Mouse (Mus musculus): Measurements from ENCODE around the gene Fam71b. TPM values are rescaled to one million over a fixed set of nuclear protein-coding genes. Genes with fewer than 3 reads are reported as not detected.

Gene Fam71b
- polyA plus RNA-seq, 1 experiment = not detected

DNA sequence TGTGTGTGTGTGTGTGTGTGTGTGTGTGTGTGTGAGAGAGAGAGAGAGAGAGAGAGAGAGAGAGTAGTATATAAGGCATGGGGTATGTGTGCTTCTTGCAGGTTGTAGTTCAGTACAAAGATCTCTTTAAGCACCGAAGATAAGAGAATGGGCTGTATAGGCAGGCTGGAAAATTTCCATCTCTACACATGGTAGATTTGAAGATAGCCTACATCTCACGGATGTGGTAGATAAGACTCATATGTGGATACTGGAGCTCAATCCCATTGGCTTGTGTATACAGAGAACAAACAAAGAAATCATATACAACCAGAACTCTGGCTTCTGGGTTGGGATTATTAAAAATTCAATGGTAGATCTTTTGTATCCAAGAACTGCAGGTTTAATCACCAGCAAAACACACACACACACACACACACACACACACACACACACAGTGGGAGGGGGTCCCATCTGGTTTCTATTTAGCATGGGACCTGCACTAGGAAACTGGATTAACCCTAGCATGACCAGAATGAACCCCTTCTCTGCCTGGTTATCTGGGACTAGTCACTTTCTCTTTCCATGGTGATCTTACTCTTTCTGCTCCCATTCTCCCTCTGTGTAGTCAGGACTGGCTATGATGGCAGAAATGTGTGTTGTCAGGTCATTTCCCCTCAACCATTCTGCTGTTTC is 35.2 kb upstream of the Fam71b start:
- TF ChIP-seq POLR2A (IDR thresholded peaks at IDR 0.05; ENCODE audit: insufficient read depth, low read length) (no peak), EP300 (IDR thresholded peaks at IDR 0.05; ENCODE audit: insufficient read depth, low read depth, low read length) (no peak), CTCF (IDR thresholded peaks at IDR 0.05; ENCODE audit: low read depth, low read length) (no peak)
- Histone ChIP-seq H3K9ac (ENCODE audit: low read depth, poor library complexity, severe bottlenecking) (no peak overlapping the region), H3K4me1 (ENCODE audit: control insufficient read depth, insufficient read depth, low read length) (no peaks in the 10 kb centered on the region), H3K4me3 (ENCODE audit: low read depth, low read length) (no peak overlapping the region), H3K27me3 (ENCODE audit: control insufficient read depth, insufficient read depth, low read length, poor library complexity, severe bottlenecking) (no peaks in the 10 kb centered on the region), H3K9me3 (replicated peaks; ENCODE audit: control insufficient read depth, insufficient read depth, low read length, poor library complexity, severe bottlenecking) (no peaks in the 10 kb centered on the region), H3K36me3 (ENCODE audit: control insufficient read depth, insufficient read depth, low read length, poor library complexity, severe bottlenecking) (no peaks in the 10 kb centered on the region), H3K27ac (ENCODE audit: insufficient read depth, low read length) (no peak overlapping the region)

DNA sequence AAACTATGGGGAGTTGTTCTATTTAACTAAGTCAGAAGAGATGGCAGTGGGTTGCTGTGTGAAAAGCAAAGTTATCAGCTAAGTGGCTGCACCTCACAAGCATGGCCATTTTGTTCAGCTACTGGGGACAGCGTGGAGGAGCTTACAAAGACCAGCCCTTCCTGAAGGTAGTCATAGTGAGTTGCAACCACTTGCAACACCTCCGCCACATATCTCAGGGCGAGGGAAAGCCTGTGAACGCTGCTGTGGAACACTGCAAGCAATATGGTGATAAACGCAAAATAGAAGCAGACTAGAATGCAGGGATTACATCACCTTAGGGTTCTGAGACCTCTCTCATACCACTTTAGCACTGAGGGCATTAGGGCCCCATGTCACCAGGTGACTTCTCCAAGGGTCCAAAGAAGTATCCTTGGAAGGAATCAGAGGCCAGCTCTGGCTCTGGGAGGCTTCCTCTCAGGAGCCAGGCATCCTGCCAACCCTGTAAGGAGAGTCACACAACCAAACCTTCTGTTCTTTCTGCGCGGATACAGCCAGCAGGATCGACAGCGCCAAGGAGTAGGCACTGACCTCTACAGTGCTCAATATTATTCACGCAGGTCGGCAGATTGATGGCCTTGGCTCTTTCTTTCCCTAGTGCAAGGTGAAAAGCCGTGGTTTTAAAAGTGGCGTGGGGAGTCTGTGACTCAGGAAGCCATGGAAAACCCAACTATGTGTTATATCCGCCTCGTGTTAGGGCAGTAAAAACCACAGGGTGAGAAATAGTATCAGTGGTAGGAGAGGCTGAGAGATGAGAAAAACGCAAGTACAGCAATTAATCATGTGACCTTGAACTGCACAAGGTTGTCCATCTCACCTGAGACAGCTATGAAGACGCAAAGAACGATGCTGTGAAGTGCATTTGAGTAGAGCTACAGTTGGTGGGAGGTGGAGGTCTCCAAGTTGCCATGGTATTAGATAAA is 34.0 kb upstream of the Fam71b start:
- Histone ChIP-seq H3K36me3 (ENCODE audit: control insufficient read depth, insufficient read depth, low read length, poor library complexity, severe bottlenecking) (no peaks in the 10 kb centered on the region), H3K4me1 (ENCODE audit: control insufficient read depth, insufficient read depth, low read length) (no peaks in the 10 kb centered on the region), H3K27ac (ENCODE audit: insufficient read depth, low read length) (no peak overlapping the region), H3K4me3 (ENCODE audit: low read depth, low read length) (no peak overlapping the region), H3K9me3 (replicated peaks; ENCODE audit: control insufficient read depth, insufficient read depth, low read length, poor library complexity, severe bottlenecking) (no peaks in the 10 kb centered on the region), H3K9ac (ENCODE audit: low read depth, poor library complexity, severe bottlenecking) (no peak overlapping the region), H3K27me3 (ENCODE audit: control insufficient read depth, insufficient read depth, low read length, poor library complexity, severe bottlenecking) (no peaks in the 10 kb centered on the region)
- TF ChIP-seq POLR2A (IDR thresholded peaks at IDR 0.05; ENCODE audit: insufficient read depth, low read length) (no peak), EP300 (IDR thresholded peaks at IDR 0.05; ENCODE audit: insufficient read depth, low read depth, low read length) (no peak), CTCF (IDR thresholded peaks at IDR 0.05; ENCODE audit: low read depth, low read length) (no peak)

DNA sequence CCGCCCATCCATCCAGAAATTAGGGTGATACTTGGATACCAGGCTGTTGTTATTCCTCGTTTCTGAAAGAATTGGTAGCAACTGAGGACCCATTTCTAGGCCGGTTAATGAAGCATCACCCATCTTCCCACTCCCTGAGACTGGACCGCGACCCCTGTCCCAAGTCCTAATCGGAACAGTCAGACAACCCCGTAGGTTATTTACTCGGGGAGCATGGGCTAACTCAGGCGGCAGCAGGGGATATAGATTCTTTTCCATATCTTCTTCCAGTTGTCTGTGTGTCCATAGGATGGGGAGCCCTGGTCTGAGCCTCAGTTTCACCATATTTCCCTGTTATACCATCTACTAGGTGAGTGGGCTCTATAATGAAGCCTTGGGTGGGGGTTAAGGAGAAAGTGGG is 32.5 kb upstream of the Fam71b start:
- Histone ChIP-seq H3K36me3 (ENCODE audit: control insufficient read depth, insufficient read depth, low read length, poor library complexity, severe bottlenecking) (no peaks in the 10 kb centered on the region), H3K4me1 (ENCODE audit: control insufficient read depth, insufficient read depth, low read length) (no peaks in the 10 kb centered on the region), H3K9me3 (replicated peaks; ENCODE audit: control insufficient read depth, insufficient read depth, low read length, poor library complexity, severe bottlenecking) (no peaks in the 10 kb centered on the region), H3K9ac (ENCODE audit: low read depth, poor library complexity, severe bottlenecking) (no peak overlapping the region), H3K4me3 (ENCODE audit: low read depth, low read length) (no peak overlapping the region), H3K27ac (ENCODE audit: insufficient read depth, low read length) (no peak overlapping the region), H3K27me3 (ENCODE audit: control insufficient read depth, insufficient read depth, low read length, poor library complexity, severe bottlenecking) (no peaks in the 10 kb centered on the region)
- no peak for TF ChIP-seq POLR2A (IDR thresholded peaks at IDR 0.05; ENCODE audit: insufficient read depth, low read length)
- TF ChIP-seq EP300 (IDR thresholded peaks at IDR 0.05; ENCODE audit: insufficient read depth, low read depth, low read length) = no peak
- TF ChIP-seq CTCF (IDR thresholded peaks at IDR 0.05; ENCODE audit: low read depth, low read length) = no peak

DNA sequence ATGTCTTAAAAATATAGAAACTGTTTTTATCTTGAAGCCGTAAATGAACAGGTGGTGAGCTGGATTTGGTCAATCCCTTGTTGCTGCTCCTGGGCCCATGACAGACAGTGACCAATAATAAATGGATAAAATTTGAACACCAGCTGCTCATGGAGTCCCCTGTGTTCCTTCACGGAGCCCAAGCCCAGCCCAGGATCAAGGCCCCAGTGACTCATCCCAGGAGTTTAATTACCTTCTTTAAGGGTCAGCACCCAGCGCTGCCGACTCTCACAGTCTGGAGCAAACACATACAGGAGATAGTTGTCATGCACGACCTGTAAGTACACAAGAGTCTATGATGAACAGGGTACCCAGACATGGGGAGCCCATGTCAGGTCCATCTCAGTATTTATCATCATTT is 30.6 kb upstream of the Fam71b start:
- no peak overlapping the region for H3K27ac ChIP-seq (ENCODE audit: insufficient read depth, low read length)
- no peaks in the 10 kb centered on the region for H3K27me3 ChIP-seq (ENCODE audit: control insufficient read depth, insufficient read depth, low read length, poor library complexity, severe bottlenecking)
- TF ChIP-seq POLR2A (IDR thresholded peaks at IDR 0.05; ENCODE audit: insufficient read depth, low read length) (no peak), EP300 (IDR thresholded peaks at IDR 0.05; ENCODE audit: insufficient read depth, low read depth, low read length) (no peak), CTCF (IDR thresholded peaks at IDR 0.05; ENCODE audit: low read depth, low read length) (no peak)
- no peaks in the 10 kb centered on the region for H3K9me3 ChIP-seq (replicated peaks; ENCODE audit: control insufficient read depth, insufficient read depth, low read length, poor library complexity, severe bottlenecking)
- H3K4me3 ChIP-seq (ENCODE audit: low read depth, low read length) = no peak overlapping the region
- no peaks in the 10 kb centered on the region for H3K36me3 ChIP-seq (ENCODE audit: control insufficient read depth, insufficient read depth, low read length, poor library complexity, severe bottlenecking)
- H3K9ac ChIP-seq (ENCODE audit: low read depth, poor library complexity, severe bottlenecking) = no peak overlapping the region
- H3K4me1 ChIP-seq (ENCODE audit: control insufficient read depth, insufficient read depth, low read length) = no peaks in the 10 kb centered on the region

DNA sequence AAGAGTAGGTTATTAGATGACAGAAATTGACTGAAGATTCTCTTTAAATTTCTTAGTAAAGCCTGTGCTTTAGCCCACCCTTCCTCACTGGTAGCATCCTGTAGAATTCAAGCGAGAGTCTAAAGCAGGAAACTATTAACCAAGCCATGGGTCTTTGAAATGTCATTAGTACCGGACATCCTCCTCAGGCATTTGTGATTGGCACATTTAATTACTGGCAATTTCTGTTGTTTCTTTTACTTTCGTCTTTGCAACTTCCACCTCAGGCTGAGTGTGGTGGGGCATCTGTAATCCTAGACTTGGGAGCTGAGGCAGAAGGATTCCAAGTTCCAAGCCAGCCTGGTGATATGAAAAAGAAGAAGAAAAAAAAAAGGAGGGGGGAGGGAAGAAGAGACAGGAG is 30.0 kb upstream of the Fam71b start:
- Histone ChIP-seq H3K27me3 (ENCODE audit: control insufficient read depth, insufficient read depth, low read length, poor library complexity, severe bottlenecking) (no peaks in the 10 kb centered on the region), H3K9me3 (replicated peaks; ENCODE audit: control insufficient read depth, insufficient read depth, low read length, poor library complexity, severe bottlenecking) (no peaks in the 10 kb centered on the region), H3K9ac (ENCODE audit: low read depth, poor library complexity, severe bottlenecking) (no peak overlapping the region), H3K4me1 (ENCODE audit: control insufficient read depth, insufficient read depth, low read length) (no peaks in the 10 kb centered on the region), H3K27ac (ENCODE audit: insufficient read depth, low read length) (no peak overlapping the region), H3K4me3 (ENCODE audit: low read depth, low read length) (no peak overlapping the region), H3K36me3 (ENCODE audit: control insufficient read depth, insufficient read depth, low read length, poor library complexity, severe bottlenecking) (no peaks in the 10 kb centered on the region)
- no peak for TF ChIP-seq EP300 (IDR thresholded peaks at IDR 0.05; ENCODE audit: insufficient read depth, low read depth, low read length)
- TF ChIP-seq POLR2A (IDR thresholded peaks at IDR 0.05; ENCODE audit: insufficient read depth, low read length) = no peak
- no peak for TF ChIP-seq CTCF (IDR thresholded peaks at IDR 0.05; ENCODE audit: low read depth, low read length)

DNA sequence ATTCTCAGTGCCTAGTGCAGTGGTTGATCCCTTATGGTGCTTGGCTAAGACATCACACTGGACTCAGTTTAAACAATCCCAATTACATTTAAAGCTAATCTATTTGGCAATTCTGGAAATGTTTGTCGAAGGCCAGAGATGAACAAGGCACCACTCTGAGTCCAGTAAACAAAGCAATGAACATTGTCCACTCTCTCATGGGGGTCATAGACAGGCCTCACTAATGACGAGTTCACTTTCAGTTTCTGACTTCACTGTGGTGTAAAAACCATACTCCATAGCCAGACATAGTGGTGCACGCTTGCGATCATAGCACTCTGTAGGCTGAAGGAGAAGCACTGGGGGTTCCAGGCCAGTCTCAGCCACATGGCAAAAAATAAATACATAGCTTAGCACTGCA is 25.9 kb upstream of the Fam71b start:
- Histone ChIP-seq H3K9ac (ENCODE audit: low read depth, poor library complexity, severe bottlenecking) (no peak overlapping the region), H3K27me3 (ENCODE audit: control insufficient read depth, insufficient read depth, low read length, poor library complexity, severe bottlenecking) (no peaks in the 10 kb centered on the region), H3K27ac (ENCODE audit: insufficient read depth, low read length) (no peak overlapping the region), H3K36me3 (ENCODE audit: control insufficient read depth, insufficient read depth, low read length, poor library complexity, severe bottlenecking) (no peaks in the 10 kb centered on the region), H3K9me3 (replicated peaks; ENCODE audit: control insufficient read depth, insufficient read depth, low read length, poor library complexity, severe bottlenecking) (no peaks in the 10 kb centered on the region), H3K4me1 (ENCODE audit: control insufficient read depth, insufficient read depth, low read length) (no peaks in the 10 kb centered on the region), H3K4me3 (ENCODE audit: low read depth, low read length) (no peak overlapping the region)
- TF ChIP-seq CTCF (IDR thresholded peaks at IDR 0.05; ENCODE audit: low read depth, low read length) = no peak
- TF ChIP-seq EP300 (IDR thresholded peaks at IDR 0.05; ENCODE audit: insufficient read depth, low read depth, low read length) = no peak
- no peak for TF ChIP-seq POLR2A (IDR thresholded peaks at IDR 0.05; ENCODE audit: insufficient read depth, low read length)
